Mouse (Mus musculus) forebrain, embryonic 11.5 days (tissue): ENCODE data around the gene Ptpn23. TPM values are rescaled to one million over a fixed set of nuclear protein-coding genes. Genes with fewer than 3 reads are reported as not detected.

Experiments
- ATAC-seq: fragments of 200-750 bp; cut with Nextera tagmentation; replicated peaks from 2 replicates; pipeline ENCODE4 v1.8.0; 2017; ENCODE audit warnings: moderate TSS enrichment; ENCODE audit not compliant: low FRiP score
- DNase-seq: peaks from one replicate; pipeline ENCODE4 v3.0.0-alpha.2; 2017; ENCODE audit warnings: low spot score
- H3K27ac ChIP-seq: fragments of 300-500 bp; sonication (generic); 2 replicates; pipeline ENCODE4 v1.5.1; 2014; ENCODE audit warnings: low read depth, low read length
- H3K27me3 ChIP-seq: fragments of 300-500 bp; sonication (generic); 2 replicates; pipeline ENCODE4 v1.6.1; 2014; ENCODE audit warnings: mild to moderate bottlenecking, low read length, mixed read lengths; ENCODE audit not compliant: control insufficient read depth, insufficient read depth
- H3K36me3 ChIP-seq: fragments of 300-500 bp; sonication (generic); 2 replicates; pipeline ENCODE4 v1.6.1; 2014; ENCODE audit warnings: mild to moderate bottlenecking, low read length, moderate library complexity, mixed read lengths; ENCODE audit not compliant: control insufficient read depth, insufficient read depth
- H3K4me1 ChIP-seq: fragments of 300-500 bp; sonication (generic); replicated peaks from 2 replicates; pipeline ENCODE4 v1.6.1; 2014; ENCODE audit warnings: low read length, mixed read lengths; ENCODE audit not compliant: control insufficient read depth, insufficient read depth
- H3K4me2 ChIP-seq: fragments of 300-500 bp; sonication (generic); 2 replicates; pipeline ENCODE4 v1.6.1; 2014; ENCODE audit warnings: low read depth, mild to moderate bottlenecking, low read length, moderate library complexity, mixed read lengths; ENCODE audit not compliant: severe bottlenecking
- H3K4me3 ChIP-seq: fragments of 300-500 bp; sonication (generic); 2 replicates; pipeline ENCODE4 v1.5.1; 2014; ENCODE audit warnings: low read depth, low read length
- H3K9ac ChIP-seq: fragments of 300-500 bp; sonication (generic); 2 replicates; pipeline ENCODE4 v1.6.1; 2014; ENCODE audit warnings: low read length
- H3K9me3 ChIP-seq: fragments of 300-500 bp; sonication (generic); 2 replicates; pipeline ENCODE4 v1.6.1; 2016; ENCODE audit warnings: low read length, mixed read lengths; ENCODE audit not compliant: control insufficient read depth
- WGBS: fragments of 180-500 bp; shearing (Covaris S2); extraction: QIAGEN DNeasy Blood & Tissue Kit; methylation state at CpG from one replicate; pipeline ENCODE4 v1.1.7; 2014; 5-methylcytosine and 5-hydroxymethylcytosine counted together
- polyA plus RNA-seq: library from polyadenylated mRNA; unstranded; fragments of >200 nt; fragmentation: Nextera tagmentation; extraction: Ambion mirVana; gene quantifications from 2 replicates; pipeline ENCODE4 v1.2.1, GENCODE M21; 2014

Ptpn23 gene
- polyA plus RNA-seq, 1 experiment from 2014 or later, result 17.7 TPM

- no peak overlapping the region for H3K4me2 ChIP-seq
- H3K36me3 ChIP-seq, result no peaks in the 10 kb centered on the region
- H3K4me3 ChIP-seq, result no peak overlapping the region
- DNase-seq (no peak), ATAC-seq (no peak)
- no peaks in the 10 kb centered on the region for H3K27me3 ChIP-seq
- WGBS, result 92% methylated on average over 5 of the region's 5 CpGs
- no peak overlapping the region for H3K27ac ChIP-seq
- H3K4me1 ChIP-seq, result no peaks in the 10 kb centered on the region
- H3K9ac ChIP-seq, result no peak overlapping the region
- H3K9me3 ChIP-seq, result no peaks in the 10 kb centered on the region
These were observed 57.4 kb downstream of the Ptpn23 start for GRCm38 (mm10) chr9:110350612-110351011.

- DNase-seq, result no peak
- Histone ChIP-seq H3K4me2 (no peak overlapping the region), H3K9ac (no peak overlapping the region), H3K4me1 (no peaks in the 10 kb centered on the region), H3K27ac (no peak overlapping the region), H3K9me3 (no peaks in the 10 kb centered on the region), H3K4me3 (no peak overlapping the region), H3K27me3 (no peaks in the 10 kb centered on the region), H3K36me3 (no peaks in the 10 kb centered on the region)
- 86% methylated on average over 5 of the region's 5 CpGs for WGBS
- ATAC-seq, result no peak
These were observed 57.8 kb downstream of the Ptpn23 start for GRCm38 (mm10) chr9:110350188-110350587.

- Histone ChIP-seq H3K9ac (no peak overlapping the region), H3K27ac (no peak overlapping the region), H3K4me3 (no peak overlapping the region), H3K9me3 (no peaks in the 10 kb centered on the region), H3K4me2 (no peak overlapping the region), H3K4me1 (no peaks in the 10 kb centered on the region), H3K27me3 (no peaks in the 10 kb centered on the region), H3K36me3 (no peaks in the 10 kb centered on the region)
- WGBS, result 87% methylated on average over 4 of the region's 4 CpGs
- no peak for DNase-seq
- ATAC-seq, result no peak
These were observed 59.1 kb downstream of the Ptpn23 start for GRCm38 (mm10) chr9:110348899-110349298.

GRCm38 (mm10) chr9:110345057-110345739, 62.8 kb downstream of the Ptpn23 start:
- no peaks in the 10 kb centered on the region for H3K4me1 ChIP-seq
- no peaks in the 10 kb centered on the region for H3K27me3 ChIP-seq
- H3K36me3 ChIP-seq, result no peaks in the 10 kb centered on the region
- DNase-seq (no peak), ATAC-seq (no peak)
- 84% methylated on average over 7 of the region's 7 CpGs for WGBS
- no peaks in the 10 kb centered on the region for H3K9me3 ChIP-seq
- H3K4me2 ChIP-seq, result no peak overlapping the region
- no peak overlapping the region for H3K9ac ChIP-seq
- H3K27ac ChIP-seq, result no peak overlapping the region
- H3K4me3 ChIP-seq, result no peak overlapping the region

- H3K4me1 ChIP-seq, result no peaks in the 10 kb centered on the region
- no peaks in the 10 kb centered on the region for H3K9me3 ChIP-seq
- no peak overlapping the region for H3K4me2 ChIP-seq
- no peak overlapping the region for H3K9ac ChIP-seq
- H3K4me3 ChIP-seq, result no peak overlapping the region
- DNase-seq, result no peak
- 71% methylated on average over 6 of the region's 6 CpGs for WGBS
- no peaks in the 10 kb centered on the region for H3K27me3 ChIP-seq
- H3K27ac ChIP-seq, result no peak overlapping the region
- H3K36me3 ChIP-seq, result no peaks in the 10 kb centered on the region
- ATAC-seq, result no peak
These were observed 64.2 kb downstream of the Ptpn23 start for GRCm38 (mm10) chr9:110343805-110344204.

GRCm38 (mm10) chr9:110342008-110342407, 66.0 kb downstream of the Ptpn23 start:
- Histone ChIP-seq H3K4me2 (no peak overlapping the region), H3K9me3 (no peaks in the 10 kb centered on the region), H3K9ac (no peak overlapping the region), H3K36me3 (no peaks in the 10 kb centered on the region), H3K27me3 (no peaks in the 10 kb centered on the region), H3K4me3 (no peak overlapping the region), H3K4me1 (no peaks in the 10 kb centered on the region), H3K27ac (no peak overlapping the region)
- no peak for ATAC-seq
- no peak for DNase-seq
- 85% methylated on average over 8 of the region's 8 CpGs for WGBS

- H3K9me3 ChIP-seq, result no peaks in the 10 kb centered on the region
- H3K4me1 ChIP-seq, result no peaks in the 10 kb centered on the region
- DNase-seq, result no peak
- no peak overlapping the region for H3K27ac ChIP-seq
- H3K9ac ChIP-seq, result no peak overlapping the region
- 89% methylated on average over 5 of the region's 5 CpGs for WGBS
- no peak overlapping the region for H3K4me3 ChIP-seq
- no peaks in the 10 kb centered on the region for H3K36me3 ChIP-seq
- no peaks in the 10 kb centered on the region for H3K27me3 ChIP-seq
- ATAC-seq, result no peak
- H3K4me2 ChIP-seq, result no peak overlapping the region
These were observed 67.8 kb downstream of the Ptpn23 start for GRCm38 (mm10) chr9:110340037-110340750.
